Mouse (Mus musculus): Measurements from ENCODE around the gene Fastk. TPM values are rescaled to one million over a fixed set of nuclear protein-coding genes. Genes with fewer than 3 reads are reported as not detected.

The Fastk gene
- total and polyA plus RNA-seq, 2 experiments = 22.3 to 166 TPM

DNA sequence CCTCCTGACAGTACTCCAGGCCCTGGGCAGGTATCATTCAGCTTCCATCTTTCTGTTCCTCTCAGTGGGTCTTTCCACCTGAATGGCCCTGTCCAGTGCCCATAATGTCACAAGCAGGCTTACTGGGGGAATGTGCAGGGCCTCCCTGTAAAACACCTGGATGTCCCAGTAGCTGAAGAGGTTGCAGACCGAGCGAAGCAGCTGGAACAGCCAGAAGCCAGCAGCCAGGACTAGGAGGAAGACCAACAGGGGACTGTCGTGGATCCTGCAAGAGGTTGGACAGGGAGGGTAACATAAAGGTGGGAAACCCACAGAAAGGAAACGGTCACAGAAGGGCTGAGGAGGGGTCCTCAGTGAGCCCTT is 55.4 kb downstream of the Fastk start:
- Histone ChIP-seq H3K9ac (ENCODE audit: low read depth, low read length) (no peak overlapping the region), H3K4me1 (ENCODE audit: control insufficient read depth, insufficient read depth, low read length) (peaks cover 7% of the 10 kb centered on the region; the same call in 1 of the 2 replicates), H3K36me3 (ENCODE audit: control insufficient read depth, insufficient read depth, low read length) (no peaks in the 10 kb centered on the region), H3K27ac (replicated peaks; ENCODE audit: insufficient read depth, low read depth, low read length) (no peak overlapping the region), H3K79me2 (ENCODE audit: control insufficient read depth, insufficient read depth, low read length) (no peaks in the 10 kb centered on the region), H3K4me3 (ENCODE audit: insufficient read depth, low read depth, low read length) (no peak overlapping the region), H3K27me3 (ENCODE audit: control insufficient read depth, insufficient read depth, low read length) (no peaks in the 10 kb centered on the region)
- TF ChIP-seq POLR2A (IDR thresholded peaks at IDR 0.05; ENCODE audit: extremely low read depth, insufficient read depth, low read length) (no peak), CTCF (IDR thresholded peaks at IDR 0.05; ENCODE audit: low read depth, low read length) (no peak)
- no peak for DNase-seq (ENCODE audit: extremely low read depth, low read depth, low spot score)
- WGBS = 94% methylated on average over 4 of the region's 4 CpGs

DNA sequence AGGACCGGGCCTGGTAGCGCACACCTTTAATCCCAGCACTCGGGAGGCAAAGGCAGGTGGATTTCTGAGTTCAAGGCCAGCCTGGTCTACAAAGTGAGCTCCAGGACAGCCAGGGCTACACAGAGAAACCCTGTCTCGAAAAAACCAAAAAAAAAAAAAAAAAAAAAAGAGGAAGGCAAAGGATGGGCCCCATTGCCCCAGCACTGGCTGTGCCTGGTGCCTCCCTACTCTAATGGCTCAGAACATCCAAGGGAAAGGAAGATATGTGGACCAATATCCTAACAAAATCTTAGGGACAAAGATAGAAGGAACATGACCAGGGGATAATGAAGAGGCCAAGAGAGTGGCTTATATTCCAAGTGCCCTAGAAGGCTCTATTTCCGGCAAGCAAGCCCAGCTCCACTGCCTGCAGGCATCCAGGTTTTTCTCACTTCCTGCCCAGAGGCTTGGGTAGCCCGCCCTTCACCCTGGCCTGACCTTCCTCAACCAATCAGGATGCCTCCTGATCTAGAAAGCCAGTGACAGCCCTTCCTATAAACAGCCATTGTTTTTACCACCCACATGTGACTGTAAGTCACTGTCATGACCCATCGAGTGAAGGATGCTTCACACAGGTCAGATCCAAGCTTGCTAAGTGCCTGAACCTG is 56.0 kb downstream of the Fastk start:
- Histone ChIP-seq H3K9ac (ENCODE audit: low read depth, low read length) (no peak overlapping the region), H3K27me3 (ENCODE audit: control insufficient read depth, insufficient read depth, low read length) (no peaks in the 10 kb centered on the region), H3K4me1 (ENCODE audit: control insufficient read depth, insufficient read depth, low read length) (peaks cover 7% of the 10 kb centered on the region; the same call in 1 of the 2 replicates), H3K4me3 (ENCODE audit: insufficient read depth, low read depth, low read length) (no peak overlapping the region), H3K36me3 (ENCODE audit: control insufficient read depth, insufficient read depth, low read length) (no peaks in the 10 kb centered on the region), H3K79me2 (ENCODE audit: control insufficient read depth, insufficient read depth, low read length) (no peaks in the 10 kb centered on the region), H3K27ac (replicated peaks; ENCODE audit: insufficient read depth, low read depth, low read length) (no peak overlapping the region)
- no peak for TF ChIP-seq POLR2A (IDR thresholded peaks at IDR 0.05; ENCODE audit: extremely low read depth, insufficient read depth, low read length)
- no peak for TF ChIP-seq CTCF (IDR thresholded peaks at IDR 0.05; ENCODE audit: low read depth, low read length)
- no peak for DNase-seq (ENCODE audit: extremely low read depth, low read depth, low spot score)
- 70% methylated on average over 7 of the region's 7 CpGs for WGBS

Other genes starting within 250 kb of the Fastk start
- gene Kcnh2, start 93.7 kb downstream of the Fastk start, total RNA-seq (2014; rRNA removed) = 0.13 TPM in 1 of 2 replicates, not detected in the other
- gene Kcnh2, start 93.7 kb downstream of the Fastk start, polyA plus RNA-seq (2012; rRNA removed) = 0.21 TPM in 1 of 2 replicates, not detected in the other
- 1.1 and 2.0 TPM in 2 replicates for gene Nos3, start 80.5 kb downstream of the Fastk start, total RNA-seq (2014; rRNA removed)
- 2.6 and 2.9 TPM in 2 replicates for gene Nos3, start 80.5 kb downstream of the Fastk start, polyA plus RNA-seq (2012; rRNA removed)
- gene Atg9b, start 53.1 kb downstream of the Fastk start, total RNA-seq (2014; rRNA removed) = 0.09 and 0.27 TPM in 2 replicates
- gene Atg9b, start 53.1 kb downstream of the Fastk start, polyA plus RNA-seq (2012; rRNA removed) = 0.05 and 0.35 TPM in 2 replicates
- 21.5 and 25.2 TPM in 2 replicates for gene Abcb8, start 51.6 kb downstream of the Fastk start, total RNA-seq (2014; rRNA removed)
- 69.9 and 71.0 TPM in 2 replicates for gene Abcb8, start 51.6 kb downstream of the Fastk start, polyA plus RNA-seq (2012; rRNA removed)
- gene Asic3, start 31.9 kb downstream of the Fastk start, total RNA-seq (2014; rRNA removed) = not detected in 2 replicates
- gene Asic3, start 31.9 kb downstream of the Fastk start, polyA plus RNA-seq (2012; rRNA removed) = 0.12 and 0.84 TPM in 2 replicates
- 9.5 and 10.0 TPM in 2 replicates for gene Cdk5, start 21.8 kb downstream of the Fastk start, total RNA-seq (2014; rRNA removed)
- gene Cdk5, start 21.8 kb downstream of the Fastk start, polyA plus RNA-seq (2012; rRNA removed) = 34.6 and 38.4 TPM in 2 replicates
- gene Slc4a2, start 21.4 kb downstream of the Fastk start, total RNA-seq (2014; rRNA removed) = 15.4 and 22.7 TPM in 2 replicates
- gene Slc4a2, start 21.4 kb downstream of the Fastk start, polyA plus RNA-seq (2012; rRNA removed) = 33.5 and 40.4 TPM in 2 replicates
- 5.2 and 6.2 TPM in 2 replicates for gene Tmub1, start 2.6 kb upstream of the Fastk start, total RNA-seq (2014; rRNA removed)
- gene Tmub1, start 2.6 kb upstream of the Fastk start, polyA plus RNA-seq (2012; rRNA removed) = 30.7 and 35.2 TPM in 2 replicates
- 13.8 and 17.9 TPM in 2 replicates for gene Agap3, start 6.9 kb upstream of the Fastk start, total RNA-seq (2014; rRNA removed)
- 33.7 and 37.8 TPM in 2 replicates for gene Agap3, start 6.9 kb upstream of the Fastk start, polyA plus RNA-seq (2012; rRNA removed)
- gene Gbx1, start 81.9 kb upstream of the Fastk start, total RNA-seq (2014; rRNA removed) = not detected in 2 replicates
- 0.02 TPM in 1 of 2 replicates, not detected in the other for gene Gbx1, start 81.9 kb upstream of the Fastk start, polyA plus RNA-seq (2012; rRNA removed)
- 0.13 TPM in 1 of 2 replicates, not detected in the other for gene Asb10, start 95.7 kb upstream of the Fastk start, total RNA-seq (2014; rRNA removed)
- 0.06 and 0.10 TPM in 2 replicates for gene Asb10, start 95.7 kb upstream of the Fastk start, polyA plus RNA-seq (2012; rRNA removed)
- gene 4931409K22Rik, start 111.5 kb upstream of the Fastk start, total RNA-seq (2014; rRNA removed) = not detected in 2 replicates
- not detected in 2 replicates for gene 4931409K22Rik, start 111.5 kb upstream of the Fastk start, polyA plus RNA-seq (2012; rRNA removed)
- 25.0 and 25.9 TPM in 2 replicates for gene Abcf2, start 132.2 kb upstream of the Fastk start, total RNA-seq (2014; rRNA removed)
- gene Abcf2, start 132.2 kb upstream of the Fastk start, polyA plus RNA-seq (2012; rRNA removed) = 27.1 and 31.9 TPM in 2 replicates
- gene Chpf2, start 141.5 kb upstream of the Fastk start, total RNA-seq (2014; rRNA removed) = 9.5 and 14.2 TPM in 2 replicates
- 21.1 and 22.4 TPM in 2 replicates for gene Chpf2, start 141.5 kb upstream of the Fastk start, polyA plus RNA-seq (2012; rRNA removed)
- 0.55 and 1.3 TPM in 2 replicates for gene Smarcd3, start 179.1 kb upstream of the Fastk start, total RNA-seq (2014; rRNA removed)
- 1.3 TPM in 2 replicates for gene Smarcd3, start 179.1 kb upstream of the Fastk start, polyA plus RNA-seq (2012; rRNA removed)
- gene Nub1, start 240.2 kb upstream of the Fastk start, total RNA-seq (2014; rRNA removed) = 14.4 and 19.6 TPM in 2 replicates
- gene Nub1, start 240.2 kb upstream of the Fastk start, polyA plus RNA-seq (2012; rRNA removed) = 19.9 and 20.2 TPM in 2 replicates

Measured in liver, adult 2 months (tissue).